Mouse (Mus musculus): ENCODE measurements around the gene Sytl1.

- TF ChIP-seq POLR2A (IDR thresholded peaks at IDR 0.05; ENCODE audit: low read depth, low read length) (no peak), CTCF (IDR thresholded peaks at IDR 0.05; ENCODE audit: borderline replicate concordance, insufficient read depth, low read length) (no peak)
Measured at GRCm38 (mm10) chr4:133294084-133294483, 31.2 kb upstream of the Sytl1 start.
